Mouse (Mus musculus): ENCODE results near the gene Camk1d. TPM values are rescaled to one million over a fixed set of nuclear protein-coding genes. Genes with fewer than 3 reads are reported as not detected.

Gene Camk1d
- polyA plus RNA-seq, 1 experiment from 2014 or later: 3.8 TPM

DNA sequence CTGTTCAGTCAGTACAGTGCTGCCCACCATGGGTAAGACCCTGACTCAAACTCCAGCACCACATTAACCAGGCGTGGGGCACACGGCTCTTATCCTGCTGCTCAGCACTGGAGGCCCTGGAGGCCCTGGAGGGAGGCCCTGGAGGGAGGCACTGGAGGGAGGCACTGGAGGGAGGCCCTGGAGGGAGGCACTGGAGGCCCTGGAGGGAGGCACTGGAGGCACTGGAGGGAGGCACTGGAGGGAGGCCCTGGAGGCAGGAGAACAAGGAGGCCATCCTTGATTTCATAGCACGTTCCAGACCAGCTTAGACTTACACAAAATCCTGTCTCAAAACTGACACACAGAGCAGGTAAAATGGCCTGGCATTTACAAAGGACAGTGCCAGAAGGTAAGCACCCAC, 70.4 kb downstream of the Camk1d start:
- DNase-seq (ENCODE audit: low spot score) (no peak), ATAC-seq (no peak)
- H3K27ac ChIP-seq (ENCODE audit: low read depth, low read length): no peak overlapping the region
- no peaks in the 10 kb centered on the region for H3K27me3 ChIP-seq (replicated peaks; ENCODE audit: control insufficient read depth, insufficient read depth, low read length)
- no peak overlapping the region for H3K4me3 ChIP-seq (ENCODE audit: low read depth, low read length)
- no peaks in the 10 kb centered on the region for H3K9me3 ChIP-seq (replicated peaks; ENCODE audit: control insufficient read depth, low read length)
- no peak overlapping the region for H3K4me2 ChIP-seq (ENCODE audit: low read length)
- no peaks in the 10 kb centered on the region for H3K4me1 ChIP-seq (ENCODE audit: control insufficient read depth, insufficient read depth, low read length)
- no peaks in the 10 kb centered on the region for H3K36me3 ChIP-seq (ENCODE audit: control insufficient read depth, insufficient read depth, low read length)
- H3K9ac ChIP-seq (ENCODE audit: low read length): no peak overlapping the region
- WGBS: 81% methylated on average over 3 of the region's 3 CpGs

- WGBS: 80% methylated on average over 7 of the region's 7 CpGs
These were observed 71.1 kb downstream of the Camk1d start for GRCm38 (mm10) chr2:5643226-5643625.

GRCm38 (mm10) chr2:5642624-5643023, 71.7 kb downstream of the Camk1d start:
- no peaks in the 10 kb centered on the region for H3K4me1 ChIP-seq (ENCODE audit: control insufficient read depth, insufficient read depth, low read length)
- no peaks in the 10 kb centered on the region for H3K36me3 ChIP-seq (ENCODE audit: control insufficient read depth, insufficient read depth, low read length)
- no peak overlapping the region for H3K27ac ChIP-seq (ENCODE audit: low read depth, low read length)
- H3K27me3 ChIP-seq (replicated peaks; ENCODE audit: control insufficient read depth, insufficient read depth, low read length): no peaks in the 10 kb centered on the region
- H3K9me3 ChIP-seq (replicated peaks; ENCODE audit: control insufficient read depth, low read length): no peaks in the 10 kb centered on the region
- no peak overlapping the region for H3K4me2 ChIP-seq (ENCODE audit: low read length)
- ATAC-seq (no peak), DNase-seq (ENCODE audit: low spot score) (no peak)
- WGBS: 81% methylated on average over 5 of the region's 5 CpGs
- no peak overlapping the region for H3K4me3 ChIP-seq (ENCODE audit: low read depth, low read length)
- no peak overlapping the region for H3K9ac ChIP-seq (ENCODE audit: low read length)

More at GRCm38 (mm10) chr2:5643226-5643625, 71.1 kb downstream of the Camk1d start:
- no peaks in the 10 kb centered on the region for H3K4me1 ChIP-seq (ENCODE audit: control insufficient read depth, insufficient read depth, low read length)
- no peak overlapping the region for H3K27ac ChIP-seq (ENCODE audit: low read depth, low read length)
- no peak for DNase-seq (ENCODE audit: low spot score)
- H3K9me3 ChIP-seq (replicated peaks; ENCODE audit: control insufficient read depth, low read length): no peaks in the 10 kb centered on the region
- ATAC-seq: no peak
- H3K36me3 ChIP-seq (ENCODE audit: control insufficient read depth, insufficient read depth, low read length): no peaks in the 10 kb centered on the region
- no peak overlapping the region for H3K4me2 ChIP-seq (ENCODE audit: low read length)
- no peak overlapping the region for H3K9ac ChIP-seq (ENCODE audit: low read length)
- H3K4me3 ChIP-seq (ENCODE audit: low read depth, low read length): no peak overlapping the region
- H3K27me3 ChIP-seq (replicated peaks; ENCODE audit: control insufficient read depth, insufficient read depth, low read length): no peaks in the 10 kb centered on the region

- Histone ChIP-seq H3K4me2 (ENCODE audit: low read length) (no peak overlapping the region), H3K27ac (ENCODE audit: low read depth, low read length) (no peak overlapping the region), H3K9me3 (replicated peaks; ENCODE audit: control insufficient read depth, low read length) (no peaks in the 10 kb centered on the region), H3K4me1 (ENCODE audit: control insufficient read depth, insufficient read depth, low read length) (no peaks in the 10 kb centered on the region), H3K4me3 (ENCODE audit: low read depth, low read length) (no peak overlapping the region), H3K36me3 (ENCODE audit: control insufficient read depth, insufficient read depth, low read length) (no peaks in the 10 kb centered on the region), H3K9ac (ENCODE audit: low read length) (no peak overlapping the region), H3K27me3 (replicated peaks; ENCODE audit: control insufficient read depth, insufficient read depth, low read length) (no peaks in the 10 kb centered on the region)
- ATAC-seq: no peak
- peak; percentile 10 for DNase-seq (ENCODE audit: low spot score)
- 74% methylated on average over 5 of the region's 5 CpGs for WGBS
These were observed 72.6 kb downstream of the Camk1d start for GRCm38 (mm10) chr2:5641678-5642077.

DNA sequence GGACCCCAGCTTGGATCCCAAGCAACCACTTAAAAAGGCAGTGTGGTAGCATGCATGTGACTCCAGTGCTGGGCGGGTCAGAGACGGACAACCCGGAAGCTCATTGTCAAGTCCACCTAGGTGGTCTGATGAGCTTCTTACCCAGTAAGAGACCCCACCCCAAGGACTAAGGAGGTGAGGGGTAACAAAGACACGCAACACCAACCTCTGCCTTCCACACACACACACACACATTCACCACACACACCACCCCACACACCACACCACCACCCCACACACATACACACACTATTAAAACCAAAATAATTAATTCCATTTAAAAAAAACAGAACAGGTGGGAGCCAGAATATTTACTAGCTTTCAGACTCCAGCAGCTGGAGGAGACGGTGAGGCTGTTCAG, 73.7 kb downstream of the Camk1d start:
- 88% methylated on average over 5 of the region's 5 CpGs for WGBS
- no peak overlapping the region for H3K27ac ChIP-seq (ENCODE audit: low read depth, low read length)
- H3K4me3 ChIP-seq (ENCODE audit: low read depth, low read length): no peak overlapping the region
- H3K27me3 ChIP-seq (replicated peaks; ENCODE audit: control insufficient read depth, insufficient read depth, low read length): no peaks in the 10 kb centered on the region
- no peaks in the 10 kb centered on the region for H3K4me1 ChIP-seq (ENCODE audit: control insufficient read depth, insufficient read depth, low read length)
- no peaks in the 10 kb centered on the region for H3K36me3 ChIP-seq (ENCODE audit: control insufficient read depth, insufficient read depth, low read length)
- H3K4me2 ChIP-seq (ENCODE audit: low read length): no peak overlapping the region
- H3K9me3 ChIP-seq (replicated peaks; ENCODE audit: control insufficient read depth, low read length): no peaks in the 10 kb centered on the region
- DNase-seq (ENCODE audit: low spot score) (no peak), ATAC-seq (no peak)
- H3K9ac ChIP-seq (ENCODE audit: low read length): no peak overlapping the region

DNA sequence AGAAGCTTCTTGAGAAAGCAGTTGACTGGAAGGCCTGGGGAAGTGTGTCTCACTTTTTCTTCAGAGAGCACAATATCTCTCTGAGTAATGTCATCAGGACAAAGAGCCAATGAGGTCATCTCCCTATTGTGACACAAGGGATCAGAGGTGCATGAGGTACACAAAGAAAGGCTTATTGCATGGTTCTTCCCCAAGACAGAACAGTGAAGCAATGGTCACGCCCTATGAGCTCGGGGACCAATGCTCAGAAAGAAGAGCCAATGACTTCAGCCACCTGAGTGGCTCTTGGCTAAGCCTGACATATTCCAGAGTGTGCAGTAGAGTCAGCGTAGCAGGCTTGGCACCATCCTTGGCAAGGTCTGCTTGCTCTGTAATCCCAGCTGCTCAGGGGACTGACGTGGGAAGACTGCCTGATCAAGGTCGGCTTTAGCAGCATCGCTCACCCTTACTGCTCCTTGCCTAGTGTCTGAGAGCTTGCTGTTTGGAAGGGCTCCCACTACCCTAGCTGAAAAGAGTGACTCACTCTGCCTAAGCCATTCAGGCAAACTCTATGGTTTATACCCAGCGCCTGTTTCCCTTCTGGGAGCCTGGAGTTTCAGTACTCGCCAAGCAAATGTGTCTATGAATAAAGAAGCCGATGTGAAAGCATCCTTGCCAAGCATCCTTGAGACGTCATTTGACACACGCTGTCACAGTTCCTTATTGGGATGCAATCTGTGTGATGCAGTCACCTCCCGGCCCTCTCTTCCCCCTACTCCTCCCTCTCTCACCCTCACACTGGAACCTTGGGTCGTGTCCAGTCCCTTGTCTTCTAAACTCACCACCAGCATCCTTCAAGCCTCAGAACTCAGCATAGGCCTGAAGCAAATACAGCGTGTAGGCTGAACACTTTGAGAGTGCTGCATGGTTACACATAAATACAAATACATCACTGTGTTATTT, 77.2 kb downstream of the Camk1d start:
- Histone ChIP-seq H3K9me3 (replicated peaks; ENCODE audit: control insufficient read depth, low read length) (no peaks in the 10 kb centered on the region), H3K36me3 (ENCODE audit: control insufficient read depth, insufficient read depth, low read length) (no peaks in the 10 kb centered on the region), H3K9ac (ENCODE audit: low read length) (no peak overlapping the region), H3K27ac (ENCODE audit: low read depth, low read length) (no peak overlapping the region; the same call in 1 of the 2 replicates), H3K27me3 (replicated peaks; ENCODE audit: control insufficient read depth, insufficient read depth, low read length) (no peaks in the 10 kb centered on the region), H3K4me3 (ENCODE audit: low read depth, low read length) (no peak overlapping the region), H3K4me2 (ENCODE audit: low read length) (no peak overlapping the region), H3K4me1 (ENCODE audit: control insufficient read depth, insufficient read depth, low read length) (no peaks in the 10 kb centered on the region)
- DNase-seq (ENCODE audit: low spot score) (peak; percentile 59), ATAC-seq (peak; percentile 71; the same call in 1 of the 2 replicates)
- WGBS: 80% methylated on average over 14 of the region's 14 CpGs

GRCm38 (mm10) chr2:5632355-5632684, 82.0 kb downstream of the Camk1d start:
- no peaks in the 10 kb centered on the region for H3K9me3 ChIP-seq (replicated peaks; ENCODE audit: control insufficient read depth, low read length)
- H3K27ac ChIP-seq (ENCODE audit: low read depth, low read length): no peak overlapping the region
- no peaks in the 10 kb centered on the region for H3K4me1 ChIP-seq (ENCODE audit: control insufficient read depth, insufficient read depth, low read length)
- 88% methylated on average over 6 of the region's 6 CpGs for WGBS
- H3K9ac ChIP-seq (ENCODE audit: low read length): no peak overlapping the region
- no peak overlapping the region for H3K4me2 ChIP-seq (ENCODE audit: low read length)
- DNase-seq (ENCODE audit: low spot score) (no peak), ATAC-seq (no peak)
- H3K4me3 ChIP-seq (ENCODE audit: low read depth, low read length): no peak overlapping the region
- no peaks in the 10 kb centered on the region for H3K27me3 ChIP-seq (replicated peaks; ENCODE audit: control insufficient read depth, insufficient read depth, low read length)
- H3K36me3 ChIP-seq (ENCODE audit: control insufficient read depth, insufficient read depth, low read length): no peaks in the 10 kb centered on the region

- Histone ChIP-seq H3K27me3 (replicated peaks; ENCODE audit: control insufficient read depth, insufficient read depth, low read length) (no peaks in the 10 kb centered on the region), H3K27ac (ENCODE audit: low read depth, low read length) (no peak overlapping the region), H3K36me3 (ENCODE audit: control insufficient read depth, insufficient read depth, low read length) (no peaks in the 10 kb centered on the region), H3K4me1 (ENCODE audit: control insufficient read depth, insufficient read depth, low read length) (no peaks in the 10 kb centered on the region), H3K9ac (ENCODE audit: low read length) (no peak overlapping the region), H3K4me2 (ENCODE audit: low read length) (no peak overlapping the region), H3K4me3 (ENCODE audit: low read depth, low read length) (no peak overlapping the region), H3K9me3 (replicated peaks; ENCODE audit: control insufficient read depth, low read length) (no peaks in the 10 kb centered on the region)
- no peak for DNase-seq (ENCODE audit: low spot score)
- WGBS: 91% methylated on average over 11 of the region's 11 CpGs
- no peak for ATAC-seq
These were observed 82.5 kb downstream of the Camk1d start for GRCm38 (mm10) chr2:5631676-5632354.

- WGBS: 57% methylated on average over 4 of the region's 4 CpGs
- DNase-seq (ENCODE audit: low spot score): no peak
- no peaks in the 10 kb centered on the region for H3K36me3 ChIP-seq (ENCODE audit: control insufficient read depth, insufficient read depth, low read length)
- H3K4me3 ChIP-seq (ENCODE audit: low read depth, low read length): no peak overlapping the region
- H3K9ac ChIP-seq (ENCODE audit: low read length): no peak overlapping the region
- no peak for ATAC-seq
- no peaks in the 10 kb centered on the region for H3K27me3 ChIP-seq (replicated peaks; ENCODE audit: control insufficient read depth, insufficient read depth, low read length)
- H3K27ac ChIP-seq (ENCODE audit: low read depth, low read length): no peak overlapping the region
- no peaks in the 10 kb centered on the region for H3K9me3 ChIP-seq (replicated peaks; ENCODE audit: control insufficient read depth, low read length)
- no peak overlapping the region for H3K4me2 ChIP-seq (ENCODE audit: low read length)
- no peaks in the 10 kb centered on the region for H3K4me1 ChIP-seq (ENCODE audit: control insufficient read depth, insufficient read depth, low read length)
These were observed 83.6 kb downstream of the Camk1d start for GRCm38 (mm10) chr2:5630710-5631109.

Measured in forebrain, embryonic 14.5 days (tissue).